Mouse (Mus musculus): ENCODE measurements at regions not wholly inside any gene's neighbourhood (a gene's known extent, or its start where the extent isn't known, plus 50 kb on each side); places are given as distances from the start of the nearest gene placed in this dataset.

DNA sequence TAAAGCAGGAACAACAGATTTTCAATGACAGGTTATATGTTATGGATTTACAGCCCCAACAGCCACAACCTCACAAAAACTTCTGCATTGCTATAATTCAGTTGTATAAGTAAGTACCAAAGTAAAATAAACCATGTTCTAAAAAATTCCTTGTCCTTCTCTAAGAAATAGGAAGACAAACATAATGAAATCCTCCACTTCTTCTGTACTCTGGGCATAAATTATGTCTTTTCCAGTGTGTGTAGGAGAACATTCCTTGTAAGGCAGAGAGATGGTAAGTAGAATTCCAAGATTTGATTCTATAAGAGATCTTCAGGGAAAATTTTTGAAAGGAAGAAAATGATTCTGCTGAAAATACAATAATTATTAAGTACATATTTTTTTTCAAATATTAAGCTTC lies 209.4 kb upstream of the Zc3h12c start:
- DNase-seq: no peak

DNA sequence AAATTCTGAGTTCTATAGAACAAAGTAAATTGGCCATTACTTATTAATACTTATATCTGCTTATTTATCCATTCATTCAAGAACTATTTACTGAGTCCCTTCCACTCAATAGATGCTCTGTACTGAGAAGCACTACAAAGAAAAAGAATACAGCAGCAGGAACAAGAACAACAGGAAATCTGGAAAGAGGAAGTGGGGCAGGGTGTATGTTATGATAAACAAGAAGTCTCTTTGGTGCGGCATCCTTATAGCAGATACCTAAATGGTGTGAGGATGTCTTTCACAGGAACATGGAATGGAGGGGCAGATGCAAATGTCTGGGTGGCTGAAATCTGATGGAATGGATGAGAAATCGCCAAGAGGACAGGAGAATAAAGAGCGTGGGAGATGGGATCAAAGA lies 208.5 kb upstream of the Zc3h12c start:
- DNase-seq: no peak

DNA sequence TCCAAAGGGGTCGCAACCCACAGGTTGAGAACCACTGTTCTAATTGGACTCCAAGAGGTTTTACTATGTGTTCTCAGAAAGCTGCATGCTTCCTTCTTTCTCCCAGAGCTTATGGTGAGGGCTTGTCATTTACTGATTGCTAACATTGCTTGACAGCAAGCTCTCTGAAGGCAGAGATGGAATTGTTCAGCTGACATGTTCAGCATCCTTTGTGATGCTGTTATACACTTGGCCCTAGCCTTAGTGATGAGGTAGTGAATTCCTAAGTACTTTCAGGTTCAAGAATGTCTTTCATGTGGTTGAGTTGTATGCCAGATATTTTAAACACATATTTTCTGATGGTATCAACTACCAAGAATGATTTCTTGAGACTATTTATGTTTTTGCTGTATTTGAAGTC lies 202.9 kb upstream of the Zc3h12c start:
- no peak for DNase-seq

DNA sequence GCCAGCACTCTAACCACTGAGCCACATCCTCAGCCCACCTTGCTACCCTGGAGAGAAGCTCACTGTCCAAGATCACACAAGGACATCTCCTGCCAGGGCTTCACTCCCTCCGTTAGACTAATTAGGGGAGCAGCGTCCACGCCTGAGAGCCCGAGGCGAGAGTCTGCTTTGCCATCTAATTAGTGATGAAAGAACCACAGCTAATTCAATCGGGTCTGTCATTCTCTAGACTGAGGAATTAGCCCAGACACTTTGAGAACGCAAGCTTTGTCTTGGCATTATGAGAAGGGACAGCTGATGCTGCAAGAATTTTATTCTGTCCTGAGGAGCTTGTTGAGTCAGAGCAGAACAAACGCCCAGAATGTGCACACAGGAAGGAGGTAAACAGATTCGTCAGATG lies 200.5 kb upstream of the Zc3h12c start:
- DNase-seq: no peak

DNA sequence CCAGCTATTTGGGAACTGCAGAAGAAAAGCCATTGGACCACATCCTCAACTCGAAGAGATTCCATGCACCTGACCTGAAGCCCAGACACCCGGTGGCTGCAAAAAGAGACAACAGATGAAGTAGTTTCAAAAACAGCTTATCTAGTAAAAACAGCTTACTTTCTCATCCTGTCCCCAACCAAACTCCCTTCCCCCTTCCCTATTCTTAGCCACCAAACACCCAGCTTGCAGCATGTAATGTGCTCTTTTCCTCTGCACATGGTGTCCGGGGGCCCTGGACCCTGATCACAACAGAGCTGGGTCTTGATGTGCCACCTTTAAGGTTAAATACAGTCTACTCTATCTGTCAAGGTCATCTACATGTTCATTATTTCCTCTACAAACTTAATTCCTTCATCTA lies 199.7 kb upstream of the Zc3h12c start:
- DNase-seq: no peak

DNA sequence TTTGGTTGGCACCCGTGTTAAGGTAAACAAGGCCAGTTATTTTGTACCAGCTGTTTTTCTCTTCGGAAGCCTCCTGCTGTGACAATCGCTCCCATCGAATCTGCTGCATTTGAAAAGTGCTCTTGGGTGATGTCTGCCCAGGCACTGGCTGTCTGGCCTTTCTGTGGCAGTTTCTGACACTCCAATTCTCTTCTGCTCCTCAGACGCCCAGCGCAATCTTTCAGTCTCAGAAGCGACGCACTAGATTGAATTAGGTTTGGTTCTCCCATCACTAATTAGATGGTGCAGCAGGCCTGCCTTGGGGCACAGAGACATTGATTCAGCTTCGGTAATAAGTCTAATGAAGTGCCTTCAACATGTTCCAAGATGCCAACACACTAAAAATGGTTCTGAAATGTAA lies 197.7 kb upstream of the Zc3h12c start:
- no peak for DNase-seq

DNA sequence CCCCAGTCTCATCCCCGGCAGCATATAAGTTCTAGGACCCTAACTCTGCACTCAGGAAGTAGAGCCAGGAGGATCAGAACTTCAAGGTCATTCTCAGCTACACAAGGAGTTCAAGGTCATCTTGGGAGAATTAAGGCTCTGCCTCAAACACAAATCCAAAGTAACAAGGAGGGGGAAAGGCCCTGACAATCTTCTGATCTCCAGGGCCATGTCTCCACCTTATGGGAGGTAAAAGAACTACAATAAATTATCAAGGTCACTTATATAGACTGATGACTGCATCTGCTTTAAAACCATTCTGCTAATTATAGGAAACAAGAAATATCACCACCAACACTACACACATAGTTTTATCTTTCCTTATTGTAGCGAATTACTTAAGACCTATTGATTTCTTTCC lies 193.2 kb upstream of the Zc3h12c start:
- no peak for DNase-seq

DNA sequence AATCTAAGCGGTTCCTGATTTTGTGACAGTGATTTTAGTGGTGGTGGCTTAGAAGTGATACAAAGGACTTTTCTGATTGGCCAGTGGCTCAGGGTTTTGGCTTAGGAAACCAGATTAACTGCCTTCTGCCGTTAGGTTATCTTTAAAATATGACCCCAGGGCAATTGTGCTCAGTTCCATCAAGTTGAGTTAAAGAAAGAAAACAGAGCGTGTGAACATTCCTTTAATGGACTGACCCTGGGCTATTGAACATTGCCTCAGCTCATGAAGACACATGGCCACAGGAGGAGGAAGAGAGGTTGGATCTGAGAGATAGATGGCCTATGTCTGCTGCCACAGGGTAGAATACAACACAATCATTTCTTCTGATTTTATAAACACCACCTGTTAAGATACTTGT lies 191.0 kb upstream of the Zc3h12c start:
- no peak for DNase-seq

DNA sequence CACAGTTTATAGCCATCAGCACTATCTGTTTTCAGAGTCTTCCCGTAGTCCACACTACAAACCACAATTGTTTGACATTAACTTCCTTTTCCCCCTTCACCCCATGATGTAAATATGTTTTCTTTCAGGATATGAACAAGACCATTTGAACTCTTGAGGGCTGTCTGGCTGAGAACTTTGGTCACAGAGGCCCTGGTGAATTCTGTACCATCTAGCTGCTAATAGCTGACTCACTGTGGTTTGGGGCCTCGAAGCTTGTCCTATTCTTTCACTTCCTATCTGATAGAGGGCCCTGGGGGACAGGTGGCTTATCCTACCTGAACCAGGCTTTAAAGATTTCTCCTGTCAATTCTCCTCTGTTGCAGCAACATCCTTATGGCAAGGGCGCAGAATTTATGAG lies 188.2 kb upstream of the Zc3h12c start:
- DNase-seq: no peak

DNA sequence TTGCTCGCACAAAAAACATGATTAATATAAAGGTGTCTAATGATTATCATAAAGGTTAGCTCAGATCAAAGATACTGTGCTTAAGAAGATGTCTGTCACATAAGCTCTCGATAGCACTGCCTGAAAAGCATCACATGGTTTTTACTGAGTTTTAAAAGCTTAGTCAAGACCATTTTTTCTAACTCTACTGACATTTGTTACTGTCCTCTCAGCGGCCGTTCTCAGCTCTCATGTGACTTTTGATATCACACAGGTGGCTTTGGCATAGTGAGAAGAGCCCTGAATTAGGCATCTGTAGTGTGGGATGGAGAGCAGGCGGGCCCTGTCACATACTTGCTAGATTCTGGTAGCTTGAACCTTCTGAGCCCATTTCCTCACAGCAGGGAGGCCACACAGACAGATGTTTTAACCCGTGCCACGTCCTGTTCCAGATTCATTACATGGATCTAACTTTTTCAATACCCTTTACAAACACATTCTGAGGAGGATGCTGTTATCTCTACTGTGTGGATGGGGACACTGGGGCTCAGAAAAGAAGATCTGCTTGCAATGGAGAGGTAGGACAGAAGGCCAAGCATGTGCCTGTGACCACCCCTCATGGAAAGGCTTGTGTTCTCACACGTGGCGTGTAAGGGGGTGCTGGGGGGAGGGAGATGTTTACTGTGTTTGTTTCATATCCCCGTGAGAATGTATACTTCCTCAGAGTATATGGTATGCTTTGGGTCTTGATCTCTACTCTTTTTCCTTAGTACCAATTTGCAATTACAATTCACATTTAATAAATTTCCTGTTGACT lies 187.0 kb upstream of the Zc3h12c start:
- DNase-seq: no peak

DNA sequence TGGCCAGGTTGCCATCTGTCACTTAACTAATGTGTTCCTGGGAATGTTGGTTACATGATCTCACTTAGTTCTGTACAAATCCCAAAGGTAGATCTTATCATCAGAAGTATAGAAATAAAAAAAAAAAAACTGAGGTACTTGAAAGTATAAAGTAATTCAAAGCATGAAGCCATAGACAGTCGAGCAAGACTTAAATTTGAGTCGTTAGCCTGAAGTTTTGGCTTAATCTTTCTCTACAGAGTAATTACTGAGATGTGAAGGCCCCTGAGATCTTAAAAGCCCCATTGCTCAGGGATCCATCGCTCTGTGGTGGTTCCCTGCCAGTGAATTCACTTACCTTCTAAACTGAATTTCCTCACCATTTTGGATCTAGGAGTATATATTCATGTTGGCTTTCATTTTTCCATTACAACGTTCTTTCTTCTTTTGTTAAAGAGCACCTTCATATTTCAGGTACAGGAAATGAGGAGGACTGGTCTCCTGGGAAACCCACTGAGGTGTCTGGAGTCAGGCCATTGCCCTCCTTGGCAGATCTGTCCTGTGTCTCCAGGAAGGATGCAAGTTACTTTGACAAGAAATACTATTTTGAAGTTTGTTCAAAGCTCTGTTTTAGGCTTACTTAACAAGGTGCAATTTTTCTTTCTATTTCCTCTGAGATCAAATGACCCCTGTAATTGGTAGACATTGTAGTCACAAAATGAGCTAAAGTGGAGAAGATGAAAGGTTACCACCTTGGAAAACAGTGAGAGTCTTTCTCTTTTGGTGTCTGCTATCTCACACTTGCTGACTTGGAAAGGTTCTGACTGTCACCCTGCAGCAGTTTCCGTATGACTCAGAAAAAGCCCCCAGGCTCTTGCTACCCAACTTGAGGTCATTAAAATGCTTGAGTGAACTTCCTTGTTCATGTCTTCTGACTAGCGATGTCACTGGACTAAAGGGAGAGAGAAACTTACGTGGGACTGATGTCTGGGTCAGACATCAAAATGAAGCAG lies 180.5 kb upstream of the Zc3h12c start:
- no peak for DNase-seq

DNA sequence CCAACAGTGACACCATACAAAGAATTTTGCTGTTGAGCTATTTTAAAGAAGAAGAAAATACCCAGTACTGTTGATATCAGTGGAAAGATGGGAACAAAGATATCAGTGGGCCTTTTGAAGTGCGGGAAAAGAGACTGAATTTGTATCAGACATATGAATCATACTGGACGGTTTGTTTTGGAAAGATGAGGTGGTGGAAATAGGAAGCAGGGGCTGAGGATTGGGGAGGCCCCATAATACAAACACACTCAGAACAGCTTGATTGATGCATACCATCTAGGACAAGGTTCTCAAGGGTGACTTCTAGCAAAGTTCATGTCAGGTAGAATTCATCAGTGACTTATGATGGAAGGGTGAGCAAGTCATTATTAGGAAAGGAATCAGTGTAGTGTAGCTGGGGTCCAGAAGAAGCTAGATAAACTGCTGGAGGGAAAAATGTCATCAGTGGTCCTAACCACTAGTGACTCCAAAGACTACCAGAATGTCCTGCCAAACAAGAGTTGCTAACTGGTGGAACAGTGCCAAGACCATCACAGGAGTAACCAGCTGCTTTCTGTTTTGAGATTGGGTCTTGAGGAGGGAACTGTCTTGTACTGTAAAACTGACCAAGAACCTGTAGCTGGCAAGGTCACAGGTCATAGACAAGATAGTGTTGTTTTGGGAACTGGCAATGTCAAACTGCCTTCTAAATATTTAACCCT lies 176.0 kb upstream of the Zc3h12c start:
- no peak for DNase-seq

DNA sequence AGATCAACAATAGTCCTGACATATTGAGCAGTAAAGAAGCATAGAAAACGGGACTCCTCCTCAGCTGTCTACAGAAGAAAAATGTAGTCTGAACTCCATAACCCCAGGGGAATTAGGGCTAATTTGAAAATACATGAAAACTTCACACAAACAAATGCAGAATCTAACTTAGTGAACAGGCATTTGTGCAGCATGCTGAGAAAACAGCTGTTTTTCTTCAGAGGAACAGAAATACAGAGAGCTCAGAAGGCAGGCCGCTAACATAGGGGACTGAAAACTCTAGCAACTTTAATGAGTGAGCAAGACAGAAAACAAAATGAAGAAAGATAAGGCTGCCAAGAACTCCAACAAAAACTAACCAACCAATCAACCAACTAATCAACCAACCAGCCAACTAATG lies 172.7 kb upstream of the Zc3h12c start:
- no peak for DNase-seq

DNA sequence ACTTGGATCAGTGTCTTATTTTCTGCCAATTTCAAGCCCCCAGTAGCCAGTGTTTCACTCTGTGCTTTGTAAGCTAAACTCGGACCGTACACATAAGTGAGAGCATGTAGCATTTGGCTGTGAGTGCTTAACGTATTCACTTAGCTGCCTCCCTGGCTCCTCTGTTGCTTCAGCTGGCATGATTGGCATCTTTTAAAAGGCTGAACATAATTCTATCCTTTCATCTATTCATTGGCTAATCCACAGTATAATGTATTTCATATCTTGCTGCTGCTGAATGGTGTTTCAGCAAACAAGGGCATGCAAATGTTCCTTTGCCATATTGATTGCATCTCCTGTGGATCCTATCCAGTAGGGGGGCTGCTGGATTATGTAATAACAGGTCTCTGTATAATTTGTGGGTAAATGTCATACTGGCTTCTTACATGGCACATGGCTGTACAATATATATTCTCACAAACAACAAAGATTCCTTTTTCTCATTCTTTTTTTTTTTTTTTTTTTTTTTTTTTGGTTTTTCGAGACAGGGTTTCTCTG lies 169.5 kb upstream of the Zc3h12c start:
- DNase-seq: no peak

DNA sequence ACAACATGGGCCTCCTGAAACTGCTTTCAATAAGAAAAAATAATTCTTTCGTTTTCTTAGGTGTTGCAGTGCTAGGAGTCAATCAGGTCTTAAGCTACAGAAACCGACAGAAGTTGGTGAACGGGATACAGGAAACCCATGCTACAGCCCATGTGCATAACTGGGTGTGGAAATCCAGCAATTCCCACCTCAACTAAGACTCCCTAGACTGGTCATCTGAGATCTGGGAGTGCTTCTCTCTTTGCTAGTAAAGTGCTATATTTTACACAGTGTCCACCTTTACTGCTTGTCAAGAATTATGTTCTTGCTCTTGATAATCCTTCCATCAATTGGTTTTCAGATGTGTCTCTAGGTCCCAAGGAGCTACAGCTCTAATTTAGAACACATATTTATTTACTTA lies 166.4 kb upstream of the Zc3h12c start:
- DNase-seq: no peak

DNA sequence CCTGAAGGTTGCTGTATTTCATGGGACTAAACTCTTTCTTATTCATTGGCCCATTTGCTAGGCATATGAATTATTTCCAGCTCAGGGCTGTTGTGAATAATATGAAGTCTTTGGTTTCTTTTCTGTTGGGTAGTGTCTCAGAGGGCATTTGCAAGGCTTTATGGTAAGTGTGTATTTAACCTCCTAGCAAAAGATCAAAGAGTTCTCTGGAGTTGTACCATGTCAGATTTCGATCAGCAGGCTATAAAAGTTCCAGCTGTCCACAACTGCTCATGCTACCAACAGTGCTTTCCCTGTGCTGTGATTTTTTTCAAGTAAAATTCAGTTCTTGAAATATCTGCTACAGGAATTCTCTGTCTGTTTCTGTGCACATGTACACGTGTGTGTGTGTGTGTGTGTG lies 165.5 kb upstream of the Zc3h12c start:
- DNase-seq: no peak

DNA sequence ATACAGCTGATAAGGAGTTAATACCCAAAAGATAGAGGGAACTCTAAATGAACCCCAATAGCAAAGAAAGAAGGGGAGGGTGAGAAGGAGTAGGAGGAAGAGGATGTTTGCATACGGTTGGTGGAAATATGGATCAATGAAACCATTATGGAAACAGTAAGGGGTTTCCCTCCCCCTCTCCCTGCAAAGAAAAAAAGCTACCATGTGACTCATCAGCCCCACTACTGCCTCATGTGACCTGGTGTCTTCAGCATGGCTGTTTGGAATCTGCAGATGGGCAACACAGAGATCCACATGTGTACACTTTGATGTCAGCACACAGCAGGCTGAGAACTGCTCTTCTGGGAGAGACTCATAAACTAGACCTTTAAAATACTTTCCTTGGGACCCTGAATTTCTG lies 163.4 kb upstream of the Zc3h12c start:
- DNase-seq: no peak

DNA sequence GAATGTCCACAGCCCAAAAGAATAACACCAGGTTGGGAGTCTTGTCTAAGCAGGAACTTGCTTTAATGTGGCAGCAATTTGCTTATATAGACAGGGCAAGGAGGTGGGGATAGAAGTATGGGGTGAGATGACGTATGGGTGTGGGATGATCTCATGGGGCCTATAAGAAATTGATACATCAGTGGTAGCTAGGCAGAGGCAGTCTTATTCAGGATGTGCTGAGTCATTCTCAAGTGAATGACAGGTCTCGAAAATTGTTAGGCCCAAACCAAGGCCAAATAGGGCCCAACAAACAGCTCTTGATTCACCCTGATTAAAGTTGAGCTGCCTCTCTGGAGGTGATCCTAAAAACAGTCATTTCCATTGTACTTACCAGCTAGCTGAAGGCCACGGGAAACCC lies 162.3 kb upstream of the Zc3h12c start:
- DNase-seq: peak; percentile 6

DNA sequence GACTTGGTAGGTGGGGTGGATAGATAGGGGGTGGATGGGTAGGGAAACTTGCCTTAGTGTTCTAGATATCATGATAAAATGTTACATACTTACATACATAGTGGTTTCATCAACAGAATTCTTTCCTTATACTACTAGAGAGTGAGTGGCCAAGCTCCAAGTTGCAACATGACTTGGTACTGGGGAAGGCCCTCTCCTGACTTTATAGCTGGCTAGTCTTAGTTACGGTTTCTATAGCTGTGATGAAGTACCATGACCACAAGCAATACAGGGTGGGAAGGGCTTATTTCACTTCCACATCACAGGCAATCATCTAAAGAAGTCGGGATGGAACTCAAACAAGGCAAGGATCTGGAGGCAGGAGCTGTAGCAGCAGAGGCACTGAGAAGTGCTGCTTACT lies 156.0 kb upstream of the Zc3h12c start:
- no peak for DNase-seq

DNA sequence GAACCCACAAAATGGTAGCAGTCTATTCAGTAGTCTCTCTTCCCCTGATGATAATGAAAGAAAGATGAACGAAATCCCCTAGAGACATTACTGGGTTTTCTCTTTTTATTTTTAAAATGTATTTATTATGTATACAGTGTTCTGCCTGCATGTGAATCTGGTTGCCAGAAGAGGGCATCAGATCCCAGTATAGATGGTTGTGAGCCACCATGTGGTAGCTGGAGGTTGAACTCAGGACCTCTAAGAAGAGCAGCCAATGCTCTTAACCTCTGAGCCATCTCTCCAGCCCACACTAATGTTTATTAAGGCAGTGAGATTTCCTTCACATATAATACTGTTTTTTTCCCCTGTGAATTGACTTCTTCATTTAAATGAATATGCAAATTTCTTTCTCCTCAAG lies 155.4 kb upstream of the Zc3h12c start:
- DNase-seq: no peak

DNA sequence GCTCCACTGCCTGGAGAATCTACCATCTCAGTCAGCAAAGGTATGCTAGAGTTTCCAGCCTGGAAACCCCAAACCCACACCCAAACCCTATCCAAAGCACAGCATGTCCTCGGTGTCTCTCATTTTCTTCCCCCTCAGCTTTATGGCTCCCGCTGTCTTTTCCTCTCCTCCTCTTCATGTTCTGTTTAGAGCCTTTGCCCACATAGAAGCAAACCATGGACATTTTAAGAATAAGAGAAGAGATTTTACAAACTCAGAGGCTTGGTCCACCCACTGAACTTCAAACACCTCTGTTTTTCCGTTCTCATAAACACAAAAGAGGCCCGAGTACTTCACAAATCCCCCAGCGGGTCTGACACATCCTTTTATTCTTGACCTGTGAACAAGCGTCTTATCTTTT lies 154.9 kb upstream of the Zc3h12c start:
- no peak for DNase-seq

DNA sequence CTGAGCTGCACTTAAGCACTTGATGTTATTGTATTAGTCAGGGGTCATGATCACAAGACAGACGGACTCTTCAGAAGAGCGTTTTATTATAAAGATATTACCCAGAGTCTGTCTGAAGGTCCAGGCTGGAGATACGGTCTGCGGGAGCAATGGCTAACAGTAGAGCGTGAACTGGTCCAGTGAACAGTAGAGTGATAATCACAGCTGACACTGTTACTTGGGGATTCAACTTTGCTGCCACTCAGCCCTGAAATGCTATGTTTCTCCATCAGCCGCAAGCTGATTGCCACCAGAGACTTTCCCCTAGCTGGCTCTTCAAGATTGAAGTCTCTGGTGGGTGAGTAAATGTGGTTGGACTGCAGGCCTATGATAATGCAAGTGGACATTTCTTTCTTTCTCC lies 133.1 kb upstream of the Zc3h12c start:
- no peak for DNase-seq

DNA sequence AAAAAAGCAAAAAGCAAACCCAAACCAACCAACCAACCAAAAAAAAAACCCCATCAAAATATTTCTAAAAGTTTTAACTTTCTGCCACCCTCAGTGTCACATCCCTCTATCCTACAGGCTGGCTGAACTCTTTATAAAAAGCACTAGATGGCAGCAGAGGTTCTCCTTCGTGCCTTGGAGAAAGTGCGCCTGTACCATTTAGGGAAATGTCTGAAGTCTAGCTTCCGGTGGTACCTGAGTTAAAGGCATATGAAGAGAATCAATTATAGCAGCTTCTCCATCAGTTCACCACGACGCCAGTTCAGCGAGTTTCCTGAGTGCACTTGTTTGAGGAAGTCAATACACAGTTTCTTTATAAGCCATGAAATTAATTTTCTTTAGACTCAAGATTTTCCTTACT lies 130.0 kb upstream of the Zc3h12c start:
- peak; percentile 11 for DNase-seq
